Mouse (Mus musculus) liver, postnatal 0 days (tissue): ENCODE measurements at regions not wholly inside any gene's neighbourhood (a gene's known extent, or its start where the extent isn't known, plus 50 kb on each side); places are given as distances from the start of the nearest gene placed in this dataset.

Source experiments
- CTCF ChIP-seq: sonication (generic); IDR thresholded peaks from 2 replicates; pipeline ENCODE4 v1.5.1; 2016; ENCODE audit warnings: antibody characterized with exemption, low read depth
- EP300 ChIP-seq: IDR thresholded peaks from 2 replicates; pipeline ENCODE4 v1.6.1; 2016; ENCODE audit warnings: antibody characterized with exemption, low read depth, mild to moderate bottlenecking

- no peak for TF ChIP-seq CTCF
- no peak for TF ChIP-seq EP300
These were observed 204.1 kb upstream of the Daam1 start for GRCm38 (mm10) chr12:71626801-71627200.
